8 mouse cellular contexts compared by ENCODE assay signal in the genomic region with DNA sequence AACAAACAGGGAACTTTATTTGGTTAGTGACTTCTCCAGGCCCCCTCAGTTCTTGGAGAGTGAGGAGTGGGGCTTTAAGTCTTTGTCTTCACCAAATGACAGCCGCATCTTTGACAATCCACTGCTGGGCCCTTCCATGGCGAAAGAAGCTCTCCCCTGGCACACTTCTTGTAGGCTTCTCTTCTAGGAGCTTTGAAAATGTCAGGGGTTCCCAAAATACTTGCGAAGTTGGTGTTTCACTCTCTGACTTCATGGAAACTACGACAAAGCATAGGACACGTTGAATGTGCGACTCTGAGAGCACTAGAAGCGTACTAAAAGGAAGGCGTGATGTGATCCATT. TPM values are rescaled to one million over a fixed set of nuclear protein-coding genes. Genes with fewer than 3 reads are reported as not detected.
DNase-seq lines count a peak whose midpoint lies in the region; ATAC-seq and TF ChIP-seq lines count a peak whose summit lies in the region.

No protein-coding gene starts in this region.

- no peak for ATAC-seq in neural tube, embryonic 11.5 days (ENCODE audit: insufficient read depth, low FRiP score, low TSS enrichment)
- ATAC-seq in limb, embryonic 12.5 days (ENCODE audit: insufficient number of reproducible peaks, insufficient read depth, low FRiP score, low TSS enrichment, low read depth): no peak
- no peak for ATAC-seq in stomach, embryonic 15.5 days (ENCODE audit: insufficient read depth, low FRiP score, low read depth)

- no peaks in the 10 kb centered on the region for H3K27me3 ChIP-seq in cerebellum, adult 2 months (ENCODE audit: control insufficient read depth, insufficient read depth, low read length)
- H3K27me3 ChIP-seq in neural tube, embryonic 11.5 days (ENCODE audit: control insufficient read depth, insufficient read depth, low read length): no peaks in the 10 kb centered on the region
- H3K27me3 ChIP-seq in limb, embryonic 12.5 days: no peaks in the 10 kb centered on the region
- H3K27me3 ChIP-seq in stomach, embryonic 15.5 days (replicated peaks): no peaks in the 10 kb centered on the region

- H3K27ac ChIP-seq in cerebellum, adult 2 months (ENCODE audit: insufficient read depth, low read length): no peak overlapping the region
- no peak overlapping the region for H3K27ac ChIP-seq in neural tube, embryonic 11.5 days (ENCODE audit: low read depth, low read length)
- peak overlapping the region; percentile 98 for H3K27ac ChIP-seq in limb, embryonic 12.5 days
- peak overlapping the region; percentile 98 for H3K27ac ChIP-seq in stomach, embryonic 15.5 days

- TF ChIP-seq POLR2A in cerebellum, adult 2 months (IDR thresholded peaks at IDR 0.05; ENCODE audit: borderline replicate concordance, insufficient read depth, low read length): no peak

- H3K4me3 ChIP-seq in cerebellum, adult 2 months (replicated peaks; ENCODE audit: insufficient read depth, low read depth, low read length): peak overlapping the region; percentile 75
- H3K4me3 ChIP-seq in neural tube, embryonic 11.5 days (ENCODE audit: low read depth, low read length): peak overlapping the region; percentile 71
- peak overlapping the region; percentile 62 for H3K4me3 ChIP-seq in limb, embryonic 12.5 days (replicated peaks)
- peak overlapping the region; percentile 85 for H3K4me3 ChIP-seq in stomach, embryonic 15.5 days (replicated peaks)

- H3K4me1 ChIP-seq in cerebellum, adult 2 months (ENCODE audit: control insufficient read depth, insufficient read depth, low read length): no peaks in the 10 kb centered on the region
- H3K4me1 ChIP-seq in neural tube, embryonic 11.5 days (ENCODE audit: control insufficient read depth, insufficient read depth, low read length): no peaks in the 10 kb centered on the region
- H3K4me1 ChIP-seq in limb, embryonic 12.5 days (replicated peaks): peaks cover 4% of the 10 kb centered on the region; the same call in 1 of the 2 replicates
- H3K4me1 ChIP-seq in stomach, embryonic 15.5 days: peaks cover 3% of the 10 kb centered on the region; the same call in 1 of the 2 replicates

- whole genome bisulfite sequencing in cerebellum, adult 2 months: 22% methylated on average over 8 of the region's 8 CpGs
- 23% methylated on average over 8 of the region's 8 CpGs for WGBS in neural tube, embryonic 11.5 days
- 16% methylated on average over 8 of the region's 8 CpGs for WGBS in limb, embryonic 12.5 days
- 18% methylated on average over 8 of the region's 8 CpGs for WGBS in stomach, embryonic 15.5 days

- peak overlapping the region; percentile 55 for H3K4me2 ChIP-seq in neural tube, embryonic 11.5 days (ENCODE audit: low read depth)
- peak overlapping the region; percentile 61 for H3K4me2 ChIP-seq in limb, embryonic 12.5 days
- peak overlapping the region; percentile 63 for H3K4me2 ChIP-seq in stomach, embryonic 15.5 days

- TF ChIP-seq CTCF in cerebellum, adult 2 months (IDR thresholded peaks at IDR 0.05; ENCODE audit: borderline replicate concordance, insufficient read depth, low read depth, low read length): no peak

- peak overlapping the region; percentile 80 for H3K9ac ChIP-seq in neural tube, embryonic 11.5 days (ENCODE audit: low read length)
- H3K9ac ChIP-seq in limb, embryonic 12.5 days (replicated peaks): no peak overlapping the region; the same call in 1 of the 2 replicates
- H3K9ac ChIP-seq in stomach, embryonic 15.5 days: 0 out of 2 replicates have a peak overlapping the region, but pooled peaks have one; percentile 12

- no peaks in the 10 kb centered on the region for H3K36me3 ChIP-seq in neural tube, embryonic 11.5 days (ENCODE audit: control insufficient read depth, insufficient read depth, low read length)
- no peaks in the 10 kb centered on the region for H3K36me3 ChIP-seq in limb, embryonic 12.5 days
- no peaks in the 10 kb centered on the region for H3K36me3 ChIP-seq in stomach, embryonic 15.5 days

- no peak for DNase-seq in cerebellum, adult 2 months
- no peak for DNase-seq in cerebellum, adult 11-12 months
- no peak for DNase-seq in neural tube, embryonic 11.5 days (ENCODE audit: low spot score)
- DNase-seq in neural tube, embryonic 10.5 days (ENCODE audit: extremely low spot score, low spot score): no peak
- no peak for DNase-seq in B cell, adult 2 months
- no peak for DNase-seq in spleen, postnatal 36 days (ENCODE audit: low spot score in 2 of 2)

- H3K9me3 ChIP-seq in neural tube, embryonic 11.5 days (ENCODE audit: control insufficient read depth, low read length): no peaks in the 10 kb centered on the region
- no peaks in the 10 kb centered on the region for H3K9me3 ChIP-seq in limb, embryonic 12.5 days
- H3K9me3 ChIP-seq in stomach, embryonic 15.5 days: no peaks in the 10 kb centered on the region

RNA-seq across cellular contexts. Expression of a gene that starts 0.4 kb away (rescaled TPM):
- 68.2 and 73.6 TPM in 2 replicates for polyA plus RNA-seq in cerebellum, adult 2 months (2012; rRNA removed)
- 38.2 and 43.6 TPM in 2 replicates for polyA plus RNA-seq in neural tube, embryonic 11.5 days (2014; fragmentation: Nextera tagmentation; extraction: Ambion mirVana)
- 24.8 and 25.8 TPM in 2 replicates for polyA plus RNA-seq in limb, embryonic 12.5 days (2016; fragmentation: Nextera tagmentation; extraction: Ambion mirVana)
- polyA plus RNA-seq in stomach, embryonic 15.5 days (2015; fragmentation: Nextera tagmentation; extraction: Ambion mirVana): 18.0 and 18.2 TPM in 2 replicates

RNA-seq across cellular contexts. Expression of a gene that starts 18.4 kb away (rescaled TPM):
- not detected in 2 replicates for polyA plus RNA-seq in cerebellum, adult 2 months (2012; rRNA removed)
- not detected in 2 replicates for polyA plus RNA-seq in neural tube, embryonic 11.5 days (2014; fragmentation: Nextera tagmentation; extraction: Ambion mirVana)
- 0.38 TPM in 1 of 2 replicates, not detected in the other for polyA plus RNA-seq in limb, embryonic 12.5 days (2016; fragmentation: Nextera tagmentation; extraction: Ambion mirVana)
- 0.15 and 0.35 TPM in 2 replicates for polyA plus RNA-seq in stomach, embryonic 15.5 days (2015; fragmentation: Nextera tagmentation; extraction: Ambion mirVana)

Comparison
In these comparisons a context has a peak if more than half of its experiments do, and no peak if none do; other contexts are left out.
1. H3K27ac ChIP-seq: peak in limb, embryonic 12.5 days (single experiment) and stomach, embryonic 15.5 days (single experiment); none in cerebellum, adult 2 months (single experiment) and neural tube, embryonic 11.5 days (single experiment).
2. Peak in every context shown above with its lines, with median percentiles within 50 percentile points of each other: H3K4me3 ChIP-seq and H3K4me2 ChIP-seq.